ENCODE assay signal across 8 mouse cellular contexts in genomic region chr3:51603705-51604291, GRCm38 (mm10). TPM values are rescaled to one million over a fixed set of nuclear protein-coding genes. Genes with fewer than 3 reads are reported as not detected.
DNase-seq lines count a peak whose midpoint lies in the region; ATAC-seq lines count a peak whose summit lies in the region.

No protein-coding gene starts in this region.

- no peaks in the 10 kb centered on the region for H3K9me3 ChIP-seq in hindbrain, embryonic 15.5 days
- no peaks in the 10 kb centered on the region for H3K9me3 ChIP-seq in hindbrain, embryonic 11.5 days (ENCODE audit: control insufficient read depth, low read length)
- H3K9me3 ChIP-seq in neural tube, embryonic 15.5 days (replicated peaks), result no peaks in the 10 kb centered on the region
- H3K9me3 ChIP-seq in intestine, embryonic 15.5 days, result no peaks in the 10 kb centered on the region

- 0 out of 2 replicates have a peak overlapping the region, but pooled peaks have one; percentile 22 for H3K27ac ChIP-seq in hindbrain, embryonic 15.5 days (replicated peaks)
- H3K27ac ChIP-seq in hindbrain, embryonic 11.5 days (ENCODE audit: low read depth, low read length), result no peak overlapping the region
- H3K27ac ChIP-seq in neural tube, embryonic 15.5 days (replicated peaks), result peak overlapping the region; percentile 2; the same call in 1 of the 2 replicates
- no peak overlapping the region for H3K27ac ChIP-seq in intestine, embryonic 15.5 days

- WGBS in hindbrain, embryonic 15.5 days, result 55% methylated on average over 15 of the region's 15 CpGs
- 92% methylated on average over 15 of the region's 15 CpGs for WGBS in hindbrain, embryonic 11.5 days
- 31% methylated on average over 15 of the region's 15 CpGs for WGBS in neural tube, embryonic 15.5 days
- WGBS in intestine, embryonic 15.5 days, result 79% methylated on average over 15 of the region's 15 CpGs

- H3K4me2 ChIP-seq in hindbrain, embryonic 15.5 days, result 0 out of 2 replicates have a peak overlapping the region, but pooled peaks have one; percentile 14
- H3K4me2 ChIP-seq in hindbrain, embryonic 11.5 days (replicated peaks; ENCODE audit: low read depth, low read length), result no peak overlapping the region
- peak overlapping the region; percentile 24; the same call in 1 of the 2 replicates for H3K4me2 ChIP-seq in neural tube, embryonic 15.5 days
- H3K4me2 ChIP-seq in intestine, embryonic 15.5 days (replicated peaks), result no peak overlapping the region

- peaks cover 6% of the 10 kb centered on the region; the same call in 1 of the 2 replicates for H3K4me1 ChIP-seq in hindbrain, embryonic 15.5 days (replicated peaks)
- no peaks in the 10 kb centered on the region for H3K4me1 ChIP-seq in hindbrain, embryonic 11.5 days (replicated peaks; ENCODE audit: control insufficient read depth, insufficient read depth, low read length)
- 0 out of 2 replicates have a peak, but pooled peaks cover 11% of the 10 kb centered on the region for H3K4me1 ChIP-seq in neural tube, embryonic 15.5 days
- no peaks in the 10 kb centered on the region for H3K4me1 ChIP-seq in intestine, embryonic 15.5 days (replicated peaks)

- no peaks in the 10 kb centered on the region for H3K36me3 ChIP-seq in hindbrain, embryonic 15.5 days
- no peaks in the 10 kb centered on the region for H3K36me3 ChIP-seq in hindbrain, embryonic 11.5 days (ENCODE audit: control insufficient read depth, insufficient read depth, low read length)
- H3K36me3 ChIP-seq in neural tube, embryonic 15.5 days, result no peaks in the 10 kb centered on the region
- H3K36me3 ChIP-seq in intestine, embryonic 15.5 days, result no peaks in the 10 kb centered on the region

- no peak overlapping the region for H3K9ac ChIP-seq in hindbrain, embryonic 15.5 days
- H3K9ac ChIP-seq in hindbrain, embryonic 11.5 days (ENCODE audit: low read depth, low read length), result no peak overlapping the region
- no peak overlapping the region for H3K9ac ChIP-seq in neural tube, embryonic 15.5 days (replicated peaks)
- no peak overlapping the region for H3K9ac ChIP-seq in intestine, embryonic 15.5 days

- H3K27me3 ChIP-seq in hindbrain, embryonic 15.5 days, result no peaks in the 10 kb centered on the region
- no peaks in the 10 kb centered on the region for H3K27me3 ChIP-seq in hindbrain, embryonic 11.5 days (ENCODE audit: control insufficient read depth, insufficient read depth, low read length)
- no peaks in the 10 kb centered on the region for H3K27me3 ChIP-seq in neural tube, embryonic 15.5 days (replicated peaks)
- H3K27me3 ChIP-seq in intestine, embryonic 15.5 days (replicated peaks), result no peaks in the 10 kb centered on the region

- peak; percentile 86; the same call in 1 of the 2 replicates for ATAC-seq in hindbrain, embryonic 15.5 days (ENCODE audit: low FRiP score, low read depth)
- no peak for ATAC-seq in hindbrain, embryonic 11.5 days (ENCODE audit: low FRiP score)
- peak; percentile 77; the same call in 1 of the 2 replicates for ATAC-seq in neural tube, embryonic 15.5 days (ENCODE audit: low FRiP score)
- ATAC-seq in intestine, embryonic 15.5 days, result no peak

- no peak overlapping the region for H3K4me3 ChIP-seq in hindbrain, embryonic 15.5 days
- no peak overlapping the region for H3K4me3 ChIP-seq in hindbrain, embryonic 11.5 days (ENCODE audit: low read depth, low read length)
- no peak overlapping the region for H3K4me3 ChIP-seq in neural tube, embryonic 15.5 days (replicated peaks)
- no peak overlapping the region for H3K4me3 ChIP-seq in intestine, embryonic 15.5 days (replicated peaks)

- no peak for DNase-seq in hindbrain, embryonic 11.5 days (ENCODE audit: low spot score)
- DNase-seq in MEL-GATA-1-ER (ENCODE audit: extremely low read depth, low read depth), result peak; percentile 64
- DNase-seq in cerebellum, postnatal 4 days (ENCODE audit: low spot score in 2 of 2), result peak; percentile 57 to 79
- peak; percentile 74 for DNase-seq in layer of hippocampus, postnatal 36 days
- DNase-seq in ovary, postnatal 36 days (ENCODE audit: low spot score), result no peak

RNA-seq across cellular contexts. Expression of gene Setd7, which starts 43.1 kb away (rescaled TPM):
- 2.6 and 2.9 TPM in 2 replicates for polyA plus RNA-seq in hindbrain, embryonic 15.5 days (2015; fragmentation: Nextera tagmentation; extraction: Ambion mirVana)
- polyA plus RNA-seq in hindbrain, embryonic 11.5 days (2014; fragmentation: Nextera tagmentation; extraction: Ambion mirVana), result 4.0 and 8.2 TPM in 2 replicates
- 100 to 1,000 TPM; 159 to 165 TPM for total RNA-seq in layer of hippocampus, postnatal 36 days (2021)
- 2.6 and 4.2 TPM in 2 replicates for polyA plus RNA-seq in neural tube, embryonic 15.5 days (2015; fragmentation: Nextera tagmentation; extraction: Ambion mirVana)
- polyA plus RNA-seq in intestine, embryonic 15.5 days (2015; fragmentation: Nextera tagmentation; extraction: Ambion mirVana), result 2.4 and 2.9 TPM in 2 replicates

RNA-seq across cellular contexts. Expression of gene Mgst2, which starts 56.4 kb away (rescaled TPM):
- polyA plus RNA-seq in hindbrain, embryonic 15.5 days (2015; fragmentation: Nextera tagmentation; extraction: Ambion mirVana), result 0.36 and 0.59 TPM in 2 replicates
- 0.09 TPM in 1 of 2 replicates, not detected in the other for polyA plus RNA-seq in hindbrain, embryonic 11.5 days (2014; fragmentation: Nextera tagmentation; extraction: Ambion mirVana)
- total RNA-seq in layer of hippocampus, postnatal 36 days (2021), result not detected
- 0.88 and 9.5 TPM in 2 replicates for polyA plus RNA-seq in neural tube, embryonic 15.5 days (2015; fragmentation: Nextera tagmentation; extraction: Ambion mirVana)
- 30.2 and 33.3 TPM in 2 replicates for polyA plus RNA-seq in intestine, embryonic 15.5 days (2015; fragmentation: Nextera tagmentation; extraction: Ambion mirVana)

Comparison
In these comparisons a context has a peak if more than half of its experiments do, and no peak if none do; other contexts are left out.
1. ATAC-seq: peak in hindbrain, embryonic 15.5 days (single experiment) and neural tube, embryonic 15.5 days (single experiment); none in hindbrain, embryonic 11.5 days (single experiment) and intestine, embryonic 15.5 days (single experiment).
2. H3K27ac ChIP-seq: peak in hindbrain, embryonic 15.5 days (single experiment) and neural tube, embryonic 15.5 days (single experiment); none in hindbrain, embryonic 11.5 days (single experiment) and intestine, embryonic 15.5 days (single experiment).
3. H3K4me2 ChIP-seq: peak in hindbrain, embryonic 15.5 days (single experiment) and neural tube, embryonic 15.5 days (single experiment); none in hindbrain, embryonic 11.5 days (single experiment) and intestine, embryonic 15.5 days (single experiment).
4. DNase-seq: peak in MEL-GATA-1-ER (single experiment), cerebellum, postnatal 4 days (2 of 2) and layer of hippocampus, postnatal 36 days (2 of 2); none in hindbrain, embryonic 11.5 days (single experiment) and ovary, postnatal 36 days (single experiment).